Mouse (Mus musculus) inflammation-experienced regulatory T-cells, adult 6 months (primary cell): ENCODE measurements around the gene Cse1l. TPM values are rescaled to one million over a fixed set of nuclear protein-coding genes. Genes with fewer than 3 reads are reported as not detected.

ENCODE experiments used
- ATAC-seq: one replicate; pipeline ENCODE4 v1.8.0; 2017
- polyA plus RNA-seq, 3 experiments: library from polyadenylated mRNA; unstranded; fragments of 100-300 nt; shearing (Covaris generic); gene quantifications; one replicate each; pipeline ENCODE4 v1.2.1; 2017

The Cse1l gene
- polyA plus RNA-seq, 3 experiments from 2014 or later = 58.2 to 87.3 (median 67.6) TPM

DNA sequence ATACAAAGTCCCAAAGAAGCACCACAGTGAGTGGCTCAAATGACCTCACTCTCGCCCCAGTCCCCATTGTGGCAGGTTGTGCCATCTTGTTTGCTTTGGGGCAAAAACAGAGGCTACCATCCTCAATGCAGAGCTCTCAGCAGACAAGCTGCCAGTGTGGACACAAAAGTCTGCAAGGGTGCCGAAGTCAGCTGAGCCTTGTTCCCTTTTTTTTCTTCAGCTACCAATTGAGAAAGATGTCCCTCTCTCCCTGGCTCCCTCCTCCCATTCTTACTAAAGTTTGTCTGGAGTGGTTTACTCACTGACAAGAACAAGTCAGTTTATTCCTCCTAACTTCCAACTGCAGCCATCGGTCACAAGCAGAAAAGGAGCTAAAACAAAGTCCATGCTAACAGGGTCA, 70.5 kb downstream of the Cse1l start:
- no peak for ATAC-seq

- no peak for ATAC-seq
Observed at GRCm38 (mm10) chr2:166977490-166977889, 71.7 kb downstream of the Cse1l start.

- ATAC-seq = no peak
Observed at GRCm38 (mm10) chr2:166980161-166980560, 74.3 kb downstream of the Cse1l start.

DNA sequence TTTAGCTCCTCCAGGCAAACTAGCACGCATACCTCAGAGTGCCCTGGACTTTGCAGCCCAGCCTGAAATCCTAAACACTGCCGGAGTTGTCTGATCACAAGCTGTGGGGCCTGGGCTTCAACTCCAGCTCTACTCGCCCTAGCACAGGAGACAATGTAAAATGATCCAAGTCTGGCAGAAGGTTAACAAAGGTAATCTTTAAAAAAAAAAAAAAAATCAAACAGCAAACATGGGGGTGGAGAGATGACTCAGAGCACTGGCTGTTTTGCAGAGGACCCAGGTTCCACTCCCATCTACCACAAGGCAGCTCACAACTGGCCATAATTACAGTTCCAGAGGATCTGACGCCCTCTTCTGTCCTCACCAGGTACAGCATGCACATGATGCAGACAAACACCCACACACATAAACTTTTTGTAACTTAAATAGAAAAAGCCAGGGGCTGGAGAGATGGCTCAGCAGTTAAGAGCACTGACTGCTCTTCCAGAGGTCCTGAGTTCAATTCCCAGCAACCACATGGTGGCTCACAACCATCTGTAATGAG, 77.6 kb downstream of the Cse1l start:
- no peak for ATAC-seq

- ATAC-seq = no peak
Observed at GRCm38 (mm10) chr2:166990861-166991260, 85.0 kb downstream of the Cse1l start.

- ATAC-seq = no peak
Observed at GRCm38 (mm10) chr2:166991945-166992344, 86.1 kb downstream of the Cse1l start.

DNA sequence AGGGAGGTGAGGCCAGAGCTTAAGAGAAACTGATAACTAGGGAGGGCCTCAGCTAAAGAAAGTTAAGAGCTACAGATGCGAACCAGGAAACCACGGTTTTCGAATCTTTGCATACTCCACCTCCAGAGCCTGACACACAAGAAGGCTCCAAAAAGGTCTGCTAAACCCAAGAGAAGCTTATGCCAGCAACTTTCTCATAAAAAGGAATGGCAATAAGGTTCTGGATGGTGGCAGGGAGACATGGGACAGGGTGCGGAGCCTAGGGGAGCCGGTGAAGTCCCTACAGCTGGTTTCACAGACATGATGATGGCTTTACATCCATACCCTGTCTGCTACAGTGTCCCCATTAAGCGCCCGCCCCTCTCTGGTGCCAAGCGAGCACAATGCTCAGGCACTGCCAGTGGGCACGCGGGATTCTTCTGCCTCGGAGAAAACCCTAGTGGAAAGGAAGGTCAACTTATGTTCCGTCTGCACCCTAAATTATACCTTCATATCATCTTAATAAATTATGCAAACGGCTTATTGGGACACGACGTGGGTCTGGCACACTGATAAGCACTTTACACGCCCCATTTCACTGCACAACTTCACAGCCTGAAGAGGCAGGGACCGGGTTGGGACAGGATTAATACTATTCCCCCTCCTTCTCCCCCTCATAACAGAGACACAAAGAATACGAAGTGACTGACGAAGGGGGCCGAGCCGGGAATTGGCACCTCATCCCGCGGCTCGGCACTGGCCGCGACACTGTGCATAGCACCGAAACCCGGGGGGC, 89.4 kb downstream of the Cse1l start:
- ATAC-seq = peak; percentile 10

Other genes starting within 250 kb of the Cse1l start
- gene Prex1, start 192.2 kb upstream of the Cse1l start, polyA plus RNA-seq = 10 to 100 TPM; 31.3 to 54.8 (median 31.8) TPM
- gene Trp53rkb, start 113.5 kb upstream of the Cse1l start, polyA plus RNA-seq = under 1 TPM; 0.11 to 0.83 (median 0.44) TPM
- 1 to 10 TPM; 2.4 to 4.2 (median 3.6) TPM for gene Arfgef2, start 100.5 kb upstream of the Cse1l start, polyA plus RNA-seq
- 10 to 100 TPM; 32.9 to 54.0 (median 51.8) TPM for gene Stau1, start 90.3 kb downstream of the Cse1l start, polyA plus RNA-seq
- 10 to 100 TPM; 33.6 to 38.9 (median 35.1) TPM for gene Ddx27, start 109.2 kb downstream of the Cse1l start, polyA plus RNA-seq
- gene Znfx1, start 157.0 kb downstream of the Cse1l start, polyA plus RNA-seq = 10 to 100 TPM; 20.4 to 25.2 (median 22.4) TPM